Mouse (Mus musculus) erythroblast, embryonic 14.5 days (primary cell): ENCODE measurements around the gene Eif4ebp2.

ENCODE experiments used
- GATA1 ChIP-seq: IDR thresholded peaks from 2 replicates; pipeline ENCODE4 v1.6.1; 2012; ENCODE audit warnings: low read length, inconsistent platforms, mixed read lengths
- TAL1 ChIP-seq: IDR thresholded peaks from 3 replicates; pipeline ENCODE4 v1.6.1; 2012; ENCODE audit warnings: low read length, inconsistent platforms, mixed read lengths

GRCm38 (mm10) chr10:61500756-61501155 lies 48.3 kb upstream of the Eif4ebp2 start:
- TF ChIP-seq GATA1 (no peak), TAL1 (no peak)
